Mouse (Mus musculus): ENCODE measurements at regions not wholly inside any gene's neighbourhood (a gene's known extent, or its start where the extent isn't known, plus 50 kb on each side); places are given as distances from the start of the nearest gene placed in this dataset.

DNA sequence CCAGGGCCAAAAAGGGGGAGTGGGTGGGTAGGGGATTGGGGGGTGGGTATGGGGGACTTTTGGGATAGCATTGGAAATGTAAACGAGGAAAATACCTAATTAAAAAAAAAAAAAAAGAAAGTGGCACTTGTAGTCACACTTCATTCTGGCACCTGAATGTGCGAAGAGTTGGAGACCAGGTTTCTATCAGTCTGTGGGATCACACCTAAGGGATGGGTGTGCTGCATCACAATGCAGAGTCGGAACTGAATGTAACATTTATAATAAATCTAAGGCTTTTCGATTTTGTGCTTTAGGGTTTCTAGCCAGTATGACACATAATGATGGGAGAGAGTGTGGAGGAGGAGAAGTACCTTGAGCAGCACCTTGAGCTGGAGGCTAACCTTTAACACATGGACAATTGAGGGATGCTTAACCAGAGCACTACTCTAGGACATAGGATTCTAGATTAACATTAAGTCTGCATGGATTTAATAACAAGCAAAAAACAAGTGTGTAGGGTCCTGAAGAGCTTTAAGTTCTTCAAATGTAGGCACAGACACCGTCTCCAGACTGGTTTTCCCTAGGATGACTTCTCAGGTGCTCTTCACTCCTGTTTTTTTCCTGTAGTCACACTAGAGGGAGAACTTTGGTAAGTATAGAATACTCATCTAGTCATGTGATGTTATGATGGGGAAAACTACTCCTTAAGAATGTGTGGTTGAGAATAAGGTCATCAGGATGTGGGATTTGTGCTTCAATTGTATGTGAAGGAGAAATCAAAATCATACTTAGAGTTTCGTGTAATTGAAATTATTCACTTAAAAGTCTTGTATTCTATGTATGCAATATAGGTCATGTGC lies 392.8 kb upstream of the Cobl start:
- no peak for TF ChIP-seq POLR2A (IDR thresholded peaks at IDR 0.05; ENCODE audit: borderline replicate concordance, insufficient read depth, low read length)
- TF ChIP-seq CTCF (IDR thresholded peaks at IDR 0.05; ENCODE audit: borderline replicate concordance, insufficient read depth, low read depth, low read length): no peak
- no peaks in the 10 kb centered on the region for H3K27me3 ChIP-seq (ENCODE audit: control insufficient read depth, insufficient read depth, low read length)
- no peak overlapping the region for H3K4me3 ChIP-seq (replicated peaks; ENCODE audit: insufficient read depth, low read depth, low read length)
- DNase-seq: no peak
- H3K4me1 ChIP-seq (ENCODE audit: control insufficient read depth, insufficient read depth, low read length): no peaks in the 10 kb centered on the region
- no peak overlapping the region for H3K27ac ChIP-seq (ENCODE audit: insufficient read depth, low read length)
- 78% methylated on average over 6 of the region's 6 CpGs for WGBS

DNA sequence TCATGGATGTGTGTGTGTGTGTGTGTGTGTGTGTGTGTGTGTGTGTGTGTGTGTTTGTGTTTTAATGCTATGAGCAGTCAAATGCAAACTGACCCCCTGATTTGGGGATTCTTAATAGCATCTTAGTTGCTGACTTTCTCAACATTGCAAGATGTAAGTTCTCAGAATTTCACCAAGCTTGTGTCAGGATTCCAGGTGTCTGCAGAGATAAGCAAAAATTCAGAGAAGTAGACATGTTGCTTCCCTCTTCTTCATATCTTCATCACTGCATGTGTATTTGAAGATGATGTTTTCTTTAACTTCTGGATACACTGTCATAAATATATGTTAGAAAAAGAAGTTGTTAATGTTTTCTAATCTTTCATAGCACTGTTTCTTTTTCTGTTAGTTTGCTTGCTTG lies 383.0 kb upstream of the Cobl start:
- Histone ChIP-seq H3K27me3 (ENCODE audit: control insufficient read depth, insufficient read depth, low read length) (no peaks in the 10 kb centered on the region), H3K27ac (ENCODE audit: insufficient read depth, low read length) (no peak overlapping the region), H3K4me1 (ENCODE audit: control insufficient read depth, insufficient read depth, low read length) (no peaks in the 10 kb centered on the region), H3K4me3 (replicated peaks; ENCODE audit: insufficient read depth, low read depth, low read length) (no peak overlapping the region)
- no peak for TF ChIP-seq CTCF (IDR thresholded peaks at IDR 0.05; ENCODE audit: borderline replicate concordance, insufficient read depth, low read depth, low read length)
- no peak for TF ChIP-seq POLR2A (IDR thresholded peaks at IDR 0.05; ENCODE audit: borderline replicate concordance, insufficient read depth, low read length)
- DNase-seq: no peak

- Histone ChIP-seq H3K4me3 (replicated peaks; ENCODE audit: insufficient read depth, low read depth, low read length) (no peak overlapping the region), H3K27ac (ENCODE audit: insufficient read depth, low read length) (no peak overlapping the region), H3K4me1 (ENCODE audit: control insufficient read depth, insufficient read depth, low read length) (no peaks in the 10 kb centered on the region), H3K27me3 (ENCODE audit: control insufficient read depth, insufficient read depth, low read length) (no peaks in the 10 kb centered on the region)
- DNase-seq: no peak
- TF ChIP-seq POLR2A (IDR thresholded peaks at IDR 0.05; ENCODE audit: borderline replicate concordance, insufficient read depth, low read length) (no peak), CTCF (IDR thresholded peaks at IDR 0.05; ENCODE audit: borderline replicate concordance, insufficient read depth, low read depth, low read length) (no peak)
Observed at GRCm38 (mm10) chr11:12843631-12844423, 379.1 kb upstream of the Cobl start.

GRCm38 (mm10) chr11:12841393-12841792 lies 376.6 kb upstream of the Cobl start:
- H3K27me3 ChIP-seq (ENCODE audit: control insufficient read depth, insufficient read depth, low read length): no peaks in the 10 kb centered on the region
- H3K4me3 ChIP-seq (replicated peaks; ENCODE audit: insufficient read depth, low read depth, low read length): no peak overlapping the region
- 71% methylated on average over 2 of the region's 2 CpGs for WGBS
- no peak for TF ChIP-seq CTCF (IDR thresholded peaks at IDR 0.05; ENCODE audit: borderline replicate concordance, insufficient read depth, low read depth, low read length)
- TF ChIP-seq POLR2A (IDR thresholded peaks at IDR 0.05; ENCODE audit: borderline replicate concordance, insufficient read depth, low read length): no peak
- H3K4me1 ChIP-seq (ENCODE audit: control insufficient read depth, insufficient read depth, low read length): no peaks in the 10 kb centered on the region
- no peak for DNase-seq
- no peak overlapping the region for H3K27ac ChIP-seq (ENCODE audit: insufficient read depth, low read length)

DNA sequence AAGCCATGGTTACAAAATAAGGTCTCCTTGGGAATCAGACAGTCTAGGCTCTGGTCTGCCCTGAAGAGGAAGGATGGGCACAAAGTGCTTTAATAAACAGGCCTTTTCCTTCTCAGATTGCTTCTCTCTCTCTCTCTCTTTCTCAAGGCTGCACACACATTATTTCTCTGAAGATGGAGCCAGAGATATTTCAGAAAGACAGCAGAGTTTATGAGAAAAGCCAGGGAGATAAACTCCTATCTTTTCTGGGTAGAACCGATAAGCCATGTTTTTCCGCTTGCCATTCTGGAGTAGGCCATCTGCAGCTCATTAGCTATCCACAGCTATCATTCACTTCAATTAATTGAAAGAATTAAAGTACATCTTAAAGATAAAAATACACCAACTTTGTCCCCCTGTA lies 373.2 kb upstream of the Cobl start:
- DNase-seq: no peak
- 77% methylated on average over 2 of the region's 2 CpGs for WGBS
- Histone ChIP-seq H3K27ac (ENCODE audit: insufficient read depth, low read length) (no peak overlapping the region), H3K27me3 (ENCODE audit: control insufficient read depth, insufficient read depth, low read length) (no peaks in the 10 kb centered on the region), H3K4me3 (replicated peaks; ENCODE audit: insufficient read depth, low read depth, low read length) (no peak overlapping the region), H3K4me1 (ENCODE audit: control insufficient read depth, insufficient read depth, low read length) (no peaks in the 10 kb centered on the region)
- TF ChIP-seq CTCF (IDR thresholded peaks at IDR 0.05; ENCODE audit: borderline replicate concordance, insufficient read depth, low read depth, low read length): no peak

DNA sequence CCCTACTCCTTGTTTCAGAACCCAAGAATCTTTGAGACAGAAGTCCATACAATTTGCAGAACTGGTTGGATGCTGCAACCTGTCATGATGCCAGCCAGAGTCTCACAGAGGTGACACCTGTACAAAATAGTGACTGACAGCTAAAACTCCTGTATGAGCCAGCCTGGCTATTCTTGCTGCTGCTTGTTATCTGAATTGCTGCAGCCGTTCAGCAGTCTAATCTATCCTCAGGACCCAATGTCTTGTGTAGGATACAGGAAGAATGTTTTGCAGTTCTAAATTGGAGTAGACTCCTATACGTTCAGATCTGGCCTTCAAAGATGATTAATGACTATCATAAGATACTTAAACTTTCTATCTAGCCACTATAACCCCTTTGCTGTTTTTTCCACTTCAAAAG lies 372.6 kb upstream of the Cobl start:
- TF ChIP-seq CTCF (IDR thresholded peaks at IDR 0.05; ENCODE audit: borderline replicate concordance, insufficient read depth, low read depth, low read length) (no peak), POLR2A (IDR thresholded peaks at IDR 0.05; ENCODE audit: borderline replicate concordance, insufficient read depth, low read length) (no peak)
- Histone ChIP-seq H3K27me3 (ENCODE audit: control insufficient read depth, insufficient read depth, low read length) (no peaks in the 10 kb centered on the region), H3K4me1 (ENCODE audit: control insufficient read depth, insufficient read depth, low read length) (no peaks in the 10 kb centered on the region), H3K4me3 (replicated peaks; ENCODE audit: insufficient read depth, low read depth, low read length) (no peak overlapping the region), H3K27ac (ENCODE audit: insufficient read depth, low read length) (no peak overlapping the region)
- DNase-seq: no peak
- 75% methylated on average over 2 of the region's 2 CpGs for WGBS

DNA sequence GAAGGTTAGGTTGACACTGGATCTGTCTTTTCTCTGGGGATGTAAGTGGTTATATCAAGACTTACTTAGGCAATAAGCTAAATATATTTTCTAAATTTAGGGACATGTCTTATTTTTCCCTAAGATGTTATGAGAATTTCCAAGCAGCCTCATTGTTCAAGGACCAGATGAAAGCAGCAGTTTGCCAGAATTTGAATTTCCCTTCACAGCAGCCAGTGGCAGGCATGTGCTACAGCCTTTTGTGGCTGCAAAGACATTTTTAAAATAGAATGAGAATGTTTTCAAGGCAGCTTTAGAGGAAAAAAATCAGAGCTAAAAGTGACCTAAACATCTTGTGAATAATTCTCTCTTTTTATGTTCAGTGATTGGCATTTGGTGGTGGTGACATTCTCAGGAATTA lies 371.6 kb upstream of the Cobl start:
- no peak for TF ChIP-seq CTCF (IDR thresholded peaks at IDR 0.05; ENCODE audit: borderline replicate concordance, insufficient read depth, low read depth, low read length)
- no peak for TF ChIP-seq POLR2A (IDR thresholded peaks at IDR 0.05; ENCODE audit: borderline replicate concordance, insufficient read depth, low read length)
- no peak overlapping the region for H3K4me3 ChIP-seq (replicated peaks; ENCODE audit: insufficient read depth, low read depth, low read length)
- no peaks in the 10 kb centered on the region for H3K27me3 ChIP-seq (ENCODE audit: control insufficient read depth, insufficient read depth, low read length)
- no peak overlapping the region for H3K27ac ChIP-seq (ENCODE audit: insufficient read depth, low read length)
- DNase-seq: no peak
- no peaks in the 10 kb centered on the region for H3K4me1 ChIP-seq (ENCODE audit: control insufficient read depth, insufficient read depth, low read length)

DNA sequence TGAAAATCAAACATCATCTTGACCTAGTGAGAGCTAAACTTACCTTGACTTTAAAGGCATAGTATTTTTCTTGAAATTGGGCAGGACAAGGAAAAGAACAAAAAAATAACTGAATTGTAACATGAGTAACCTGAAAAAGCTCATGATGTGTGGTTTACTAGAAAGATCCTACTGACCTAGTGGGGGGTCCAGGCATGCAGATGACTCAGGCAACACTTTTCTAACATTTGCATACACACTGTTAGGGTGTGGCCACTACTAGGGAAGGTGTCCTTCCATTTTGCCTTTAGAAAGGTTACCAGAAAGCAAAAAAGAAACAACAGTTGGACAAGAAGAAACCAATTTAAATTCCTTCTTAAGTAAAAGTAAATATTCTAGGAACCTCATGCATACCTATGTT lies 347.3 kb upstream of the Cobl start:
- Histone ChIP-seq H3K4me3 (replicated peaks; ENCODE audit: insufficient read depth, low read depth, low read length) (no peak overlapping the region), H3K27ac (ENCODE audit: insufficient read depth, low read length) (no peak overlapping the region), H3K27me3 (ENCODE audit: control insufficient read depth, insufficient read depth, low read length) (no peaks in the 10 kb centered on the region), H3K4me1 (ENCODE audit: control insufficient read depth, insufficient read depth, low read length) (no peaks in the 10 kb centered on the region)
- TF ChIP-seq CTCF (IDR thresholded peaks at IDR 0.05; ENCODE audit: borderline replicate concordance, insufficient read depth, low read depth, low read length) (no peak), POLR2A (IDR thresholded peaks at IDR 0.05; ENCODE audit: borderline replicate concordance, insufficient read depth, low read length) (no peak)
- DNase-seq: no peak
